Mouse (Mus musculus) heart, adult 9 months (tissue): ENCODE measurements around the gene Tm9sf3.
A peak's percentile ranks its signal among the peaks of the same experiment; 100 is the strongest.

Source experiments
- DNase-seq, 2 experiments: peaks; one replicate each; pipeline ENCODE4 v3.0.0; 2022; ENCODE audit warnings: low spot score in 2 of 2

Gene Tm9sf3

GRCm38 (mm10) chr19:41262712-41263629 is 826 bp downstream of the Tm9sf3 start:
- DNase-seq, result peak; percentile 59 to 74

- no peak for DNase-seq
Measured at GRCm38 (mm10) chr19:41260736-41261135, 3.1 kb downstream of the Tm9sf3 start.

GRCm38 (mm10) chr19:41259256-41259655 is 4.5 kb downstream of the Tm9sf3 start:
- DNase-seq, result no peak

- no peak for DNase-seq
Measured at GRCm38 (mm10) chr19:41258707-41259106, 5.1 kb downstream of the Tm9sf3 start.

- DNase-seq, result no peak
Measured at GRCm38 (mm10) chr19:41254584-41254983, 9.2 kb downstream of the Tm9sf3 start.

GRCm38 (mm10) chr19:41248968-41249367 is 14.8 kb downstream of the Tm9sf3 start:
- DNase-seq, result no peak

GRCm38 (mm10) chr19:41248271-41248670 is 15.5 kb downstream of the Tm9sf3 start:
- no peak for DNase-seq

GRCm38 (mm10) chr19:41246271-41246670 is 17.5 kb downstream of the Tm9sf3 start:
- no peak for DNase-seq

GRCm38 (mm10) chr19:41244581-41244980 is 19.2 kb downstream of the Tm9sf3 start:
- DNase-seq, result peak in 1 of 2 experiments; percentile 38

GRCm38 (mm10) chr19:41241997-41242396 is 21.8 kb downstream of the Tm9sf3 start:
- DNase-seq, result no peak

- DNase-seq, result no peak
Measured at GRCm38 (mm10) chr19:41233698-41234097, 30.1 kb downstream of the Tm9sf3 start.

- DNase-seq, result no peak
Measured at GRCm38 (mm10) chr19:41208326-41208725, 55.5 kb downstream of the Tm9sf3 start.

- peak; percentile 37 to 56 for DNase-seq
Measured at GRCm38 (mm10) chr19:41206811-41207344, 56.9 kb downstream of the Tm9sf3 start, which contains the start of gene Tll2. Gene Tll2 (minus strand): TSS chr19:41206835.

- DNase-seq, result no peak
Measured at GRCm38 (mm10) chr19:41206041-41206810, 57.6 kb downstream of the Tm9sf3 start.

- peak in 1 of 2 experiments; percentile 10 for DNase-seq
Measured at GRCm38 (mm10) chr19:41204159-41205081, 59.4 kb downstream of the Tm9sf3 start.

- DNase-seq, result no peak
Measured at GRCm38 (mm10) chr19:41197606-41198005, 66.2 kb downstream of the Tm9sf3 start.

- DNase-seq, result no peak
Measured at GRCm38 (mm10) chr19:41193379-41193778, 70.4 kb downstream of the Tm9sf3 start.

- DNase-seq, result no peak
Measured at GRCm38 (mm10) chr19:41192953-41193352, 70.8 kb downstream of the Tm9sf3 start.

GRCm38 (mm10) chr19:41191724-41192123 is 72.1 kb downstream of the Tm9sf3 start:
- DNase-seq, result no peak

GRCm38 (mm10) chr19:41190876-41191434 is 72.8 kb downstream of the Tm9sf3 start:
- DNase-seq, result no peak

GRCm38 (mm10) chr19:41177331-41177730 is 86.5 kb downstream of the Tm9sf3 start:
- DNase-seq, result no peak
